ENCODE assay signal across 17 mouse cellular contexts in the genomic region with DNA sequence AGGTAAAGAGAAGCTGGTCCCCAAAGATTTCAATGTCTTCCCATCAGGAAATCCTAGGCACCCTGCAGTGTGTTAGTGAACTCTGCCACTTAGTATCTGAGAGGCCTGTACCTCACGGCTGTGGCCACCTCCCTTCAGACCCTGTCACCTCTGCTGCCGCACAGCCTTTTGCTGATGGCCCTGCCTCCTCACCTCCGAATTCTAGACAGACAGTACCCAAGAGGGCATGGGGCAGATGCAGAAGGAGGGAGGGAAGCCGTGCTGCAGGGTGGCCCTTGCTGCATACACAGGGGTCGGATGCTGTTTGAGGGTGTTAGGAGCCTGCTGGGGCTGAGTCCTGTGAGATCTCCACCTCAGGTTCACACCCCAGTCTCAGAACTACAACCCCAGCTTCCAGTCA. TPM values are rescaled to one million over a fixed set of nuclear protein-coding genes. Genes with fewer than 3 reads are reported as not detected.
DNase-seq lines count a peak whose midpoint lies in the region; ATAC-seq and TF ChIP-seq lines count a peak whose summit lies in the region.
"Had no signal": no experiment of that assay in that cellular context is flagged by ENCODE, and none has a peak within 500 bp of the region (broad histone marks: within the 10 kb centered on the region; RNA-seq: fewer than 3 reads in every experiment).

No protein-coding gene starts in this region.

- no peak for TF ChIP-seq POLR2A in cortical plate, adult 2 months (IDR thresholded peaks at IDR 0.05; ENCODE audit: extremely low read depth, insufficient read depth, low read length)
- TF ChIP-seq POLR2A in lung, adult 2 months (IDR thresholded peaks at IDR 0.05; ENCODE audit: borderline replicate concordance, extremely low read depth, low read depth, low read length): no peak

- H3K36me3 ChIP-seq in forebrain, embryonic 15.5 days: no peaks in the 10 kb centered on the region
- H3K36me3 ChIP-seq in forebrain, embryonic 11.5 days (ENCODE audit: control insufficient read depth, insufficient read depth, low read length): no peaks in the 10 kb centered on the region
- no peaks in the 10 kb centered on the region for H3K36me3 ChIP-seq in midbrain, embryonic 15.5 days (replicated peaks)
- H3K36me3 ChIP-seq: G1E; limb, embryonic 13.5 days had no signal

- WGBS in forebrain, embryonic 15.5 days: 39% methylated on average over 5 of the region's 5 CpGs
- WGBS in forebrain, embryonic 11.5 days: 44% methylated on average over 5 of the region's 5 CpGs
- WGBS in midbrain, embryonic 15.5 days: 40% methylated on average over 5 of the region's 5 CpGs
- 47% methylated on average over 5 of the region's 5 CpGs for WGBS in lung, adult 2 months

- peak overlapping the region; percentile 86 for H3K4me3 ChIP-seq in forebrain, embryonic 15.5 days
- no peak overlapping the region for H3K4me3 ChIP-seq in forebrain, embryonic 11.5 days (ENCODE audit: low read depth, low read length)
- peak overlapping the region; percentile 93 for H3K4me3 ChIP-seq in cortical plate, adult 2 months (ENCODE audit: insufficient read depth, low read length)
- H3K4me3 ChIP-seq in midbrain, embryonic 15.5 days: peak overlapping the region; percentile 62
- no peak overlapping the region for H3K4me3 ChIP-seq in lung, adult 2 months (replicated peaks; ENCODE audit: extremely low read depth, low read depth, low read length)
- H3K4me3 ChIP-seq: megakaryocyte, embryonic 14.5 days had no signal

- ATAC-seq in forebrain, embryonic 15.5 days (replicated peaks): no peak
- ATAC-seq in forebrain, embryonic 11.5 days (replicated peaks; ENCODE audit: low FRiP score): no peak
- ATAC-seq in midbrain, embryonic 15.5 days (replicated peaks): no peak
- ATAC-seq: CD4-positive, CD25-positive, alpha-beta regulatory T cell, adult 4 months; lung, postnatal 0 days had no signal

- peaks cover 26% of the 10 kb centered on the region for H3K4me1 ChIP-seq in forebrain, embryonic 15.5 days
- H3K4me1 ChIP-seq in forebrain, embryonic 11.5 days (replicated peaks; ENCODE audit: control insufficient read depth, insufficient read depth, low read length): peaks cover 7% of the 10 kb centered on the region; the same call in 1 of the 2 replicates
- peaks cover 13% of the 10 kb centered on the region; the same call in 1 of the 2 replicates for H3K4me1 ChIP-seq in cortical plate, adult 2 months (ENCODE audit: control insufficient read depth, insufficient read depth, low read length)
- peaks cover 33% of the 10 kb centered on the region for H3K4me1 ChIP-seq in midbrain, embryonic 15.5 days
- no peaks in the 10 kb centered on the region for H3K4me1 ChIP-seq in lung, adult 2 months (ENCODE audit: control insufficient read depth, insufficient read depth, low read length)

- H3K9me3 ChIP-seq in forebrain, embryonic 15.5 days: no peaks in the 10 kb centered on the region
- H3K9me3 ChIP-seq in forebrain, embryonic 11.5 days (ENCODE audit: control insufficient read depth, low read length): no peaks in the 10 kb centered on the region
- no peaks in the 10 kb centered on the region for H3K9me3 ChIP-seq in midbrain, embryonic 15.5 days
- H3K9me3 ChIP-seq: limb, embryonic 13.5 days had no signal

- peaks cover 33% of the 10 kb centered on the region for H3K27me3 ChIP-seq in forebrain, embryonic 15.5 days
- H3K27me3 ChIP-seq in forebrain, embryonic 11.5 days (ENCODE audit: control insufficient read depth, insufficient read depth, low read length): peaks cover 19% of the 10 kb centered on the region
- peaks cover 13% of the 10 kb centered on the region for H3K27me3 ChIP-seq in midbrain, embryonic 15.5 days (replicated peaks)

- TF ChIP-seq CTCF in cortical plate, adult 2 months (IDR thresholded peaks at IDR 0.05; ENCODE audit: extremely low read depth, insufficient read depth, low read length): no peak
- TF ChIP-seq CTCF in lung, adult 2 months (IDR thresholded peaks at IDR 0.05; ENCODE audit: insufficient read depth, low read length): no peak

- peak overlapping the region; percentile 3; the same call in 1 of the 2 replicates for H3K9ac ChIP-seq in forebrain, embryonic 15.5 days (replicated peaks)
- no peak overlapping the region for H3K9ac ChIP-seq in forebrain, embryonic 11.5 days (ENCODE audit: low read length)
- 0 out of 2 replicates have a peak overlapping the region, but pooled peaks have one; percentile 29 for H3K9ac ChIP-seq in midbrain, embryonic 15.5 days
- H3K9ac ChIP-seq: limb, embryonic 13.5 days; liver, embryonic 14.5 days had no signal

- H3K27ac ChIP-seq in forebrain, embryonic 15.5 days (replicated peaks): no peak overlapping the region
- no peak overlapping the region for H3K27ac ChIP-seq in forebrain, embryonic 11.5 days (ENCODE audit: low read depth, low read length)
- no peak overlapping the region for H3K27ac ChIP-seq in cortical plate, adult 2 months (ENCODE audit: insufficient read depth, low read length)
- H3K27ac ChIP-seq in midbrain, embryonic 15.5 days: no peak overlapping the region
- H3K27ac ChIP-seq: limb, embryonic 13.5 days; liver, embryonic 14.5 days had no signal

- no peak for DNase-seq in forebrain, embryonic 11.5 days (ENCODE audit: low spot score)
- DNase-seq in cerebellum, postnatal 25 days: peak; percentile 54 to 55
- no peak for DNase-seq in urinary bladder, adult 18-20 months (ENCODE audit: low spot score in 2 of 2)
- no peak for DNase-seq in lung, adult 2 months
- DNase-seq: gastrocnemius, postnatal 25 days; kidney, adult 18-20 months; kidney, postnatal 14 days; thymus, postnatal 14 days had no signal

- peak overlapping the region; percentile 89 for H3K4me2 ChIP-seq in forebrain, embryonic 15.5 days (replicated peaks)
- H3K4me2 ChIP-seq in forebrain, embryonic 11.5 days (ENCODE audit: low read depth, low read length, severe bottlenecking): no peak overlapping the region
- H3K4me2 ChIP-seq in midbrain, embryonic 15.5 days: peak overlapping the region; percentile 87

RNA-seq across cellular contexts. Expression of a gene that starts 2.6 kb away (rescaled TPM):
- 5.7 and 6.9 TPM in 2 replicates for polyA plus RNA-seq in forebrain, embryonic 15.5 days (2015; fragmentation: Nextera tagmentation; extraction: Ambion mirVana)
- 1.3 and 1.7 TPM in 2 replicates for polyA plus RNA-seq in forebrain, embryonic 11.5 days (2014; fragmentation: Nextera tagmentation; extraction: Ambion mirVana)
- polyA plus RNA-seq in cortical plate, adult 2 months (2012; rRNA removed): 181 and 217 TPM in 2 replicates
- polyA plus RNA-seq in midbrain, embryonic 15.5 days (2015; fragmentation: Nextera tagmentation; extraction: Ambion mirVana): 8.1 and 8.4 TPM in 2 replicates
- 0.75 and 1.3 TPM in 2 replicates for polyA plus RNA-seq in lung, adult 2 months (2012; rRNA removed)
- polyA plus RNA-seq: CD4-positive, CD25-positive, alpha-beta regulatory T cell, adult 4 months; G1E had no signal

Comparison
In these comparisons a context has a peak if more than half of its experiments do, and no peak if none do; other contexts are left out.
1. H3K4me3 ChIP-seq: peak in forebrain, embryonic 15.5 days (single experiment), cortical plate, adult 2 months (single experiment) and midbrain, embryonic 15.5 days (single experiment); none in forebrain, embryonic 11.5 days (single experiment) and lung, adult 2 months (single experiment).
2. DNase-seq: peak in cerebellum, postnatal 25 days (2 of 2); none in forebrain, embryonic 11.5 days (single experiment), urinary bladder, adult 18-20 months (0 of 2) and lung, adult 2 months (single experiment).
3. RNA of a gene that starts 2.6 kb away (polyA plus RNA-seq): 181 to 217 TPM in cortical plate, adult 2 months; 8.1 to 8.4 TPM in midbrain, embryonic 15.5 days, 5.7 to 6.9 TPM in forebrain, embryonic 15.5 days, 1.3 to 1.7 TPM in forebrain, embryonic 11.5 days and 0.75 to 1.3 TPM in lung, adult 2 months; every median in the first group is over 10 times any median in the second.